Mouse (Mus musculus) liver, adult 2 months (tissue): ENCODE measurements around the gene Dhrs7. TPM values are rescaled to one million over a fixed set of nuclear protein-coding genes. Genes with fewer than 3 reads are reported as not detected.

Experiments
- DNase-seq: peaks from one replicate; pipeline ENCODE4 v3.0.0-alpha.2; 2011; ENCODE audit warnings: low read depth, low spot score; ENCODE audit errors: extremely low read depth
- H3K27ac ChIP-seq: fragments of 200-500 bp; replicated peaks from 2 replicates; pipeline ENCODE4 v1.5.1; 2012; ENCODE audit warnings: low read depth, mild to moderate bottlenecking, control low read depth, inconsistent platforms, low read length; ENCODE audit not compliant: insufficient read depth
- H3K27me3 ChIP-seq: fragments of 200-500 bp; 2 replicates; pipeline ENCODE4 v1.6.1; 2012; ENCODE audit warnings: mild to moderate bottlenecking, moderate library complexity, low read length, inconsistent platforms; ENCODE audit not compliant: control insufficient read depth, insufficient read depth
- H3K36me3 ChIP-seq: fragments of 200-500 bp; 2 replicates; pipeline ENCODE4 v1.6.1; 2012; ENCODE audit warnings: low read length, inconsistent platforms; ENCODE audit not compliant: control insufficient read depth, insufficient read depth
- H3K4me1 ChIP-seq: fragments of 200-500 bp; 2 replicates; pipeline ENCODE4 v1.6.1; 2011; ENCODE audit warnings: low read length; ENCODE audit not compliant: control insufficient read depth, insufficient read depth
- H3K4me3 ChIP-seq: fragments of 200-500 bp; 2 replicates; pipeline ENCODE4 v1.5.1; 2011; ENCODE audit warnings: low read depth, mild to moderate bottlenecking, control low read depth, low read length, moderate library complexity; ENCODE audit not compliant: insufficient read depth
- H3K79me2 ChIP-seq: fragments of 200-500 bp; 2 replicates; pipeline ENCODE4 v1.6.1; 2012; ENCODE audit warnings: inconsistent platforms, mild to moderate bottlenecking, low read length, moderate library complexity; ENCODE audit not compliant: control insufficient read depth, insufficient read depth
- H3K9ac ChIP-seq: fragments of 200-500 bp; 2 replicates; pipeline ENCODE4 v1.6.1; 2012; ENCODE audit warnings: low read depth, mild to moderate bottlenecking, control low read depth, inconsistent platforms, low read length
- CTCF ChIP-seq: fragments of 200-500 bp; IDR thresholded peaks from 2 replicates; pipeline ENCODE4 v1.5.1; 2011; ENCODE audit warnings: low read depth, low read length, control low read depth
- POLR2A ChIP-seq: fragments of 200-500 bp; IDR thresholded peaks from 2 replicates; pipeline ENCODE4 v1.6.1; 2011; ENCODE audit warnings: low read length, control low read depth; ENCODE audit not compliant: insufficient read depth; ENCODE audit errors: extremely low read depth
- WGBS: fragments of 180-500 bp; shearing (Covaris S2); methylation state at CpG from one replicate; pipeline ENCODE4 v1.1.7; 2018; 5-methylcytosine and 5-hydroxymethylcytosine counted together
- polyA plus RNA-seq: library from polyadenylated mRNA; depleted of rRNA; stranded (reverse); fragments of >200 nt; gene quantifications from 2 replicates; pipeline ENCODE4 v1.2.3, GENCODE M21; 2012; rRNA removed
- total RNA-seq: library from RNA; depleted of rRNA; stranded (reverse); fragments of >200 nt; gene quantifications from 2 replicates; pipeline ENCODE4 v1.2.3, GENCODE M21; 2014; rRNA removed

Gene Dhrs7
- total and polyA plus RNA-seq, 2 experiments, result 37.2 to 70.3 TPM

GRCm38 (mm10) chr12:72621441-72621840 lies 43.3 kb downstream of the Dhrs7 start:
- 100% methylated on average over 1 of the region's 1 CpGs for WGBS
- H3K79me2 ChIP-seq, result peaks cover 3% of the 10 kb centered on the region; the same call in 1 of the 2 replicates
- TF ChIP-seq POLR2A (no peak), CTCF (no peak)
- DNase-seq, result no peak
- H3K27ac ChIP-seq, result 0 out of 2 replicates have a peak overlapping the region, but pooled peaks have one; percentile 14
- peaks cover 14% of the 10 kb centered on the region for H3K4me1 ChIP-seq
- no peak overlapping the region for H3K9ac ChIP-seq
- no peaks in the 10 kb centered on the region for H3K27me3 ChIP-seq
- H3K36me3 ChIP-seq, result peaks cover 4% of the 10 kb centered on the region
- H3K4me3 ChIP-seq, result no peak overlapping the region

GRCm38 (mm10) chr12:72620856-72621255 lies 43.9 kb downstream of the Dhrs7 start:
- Histone ChIP-seq H3K79me2 (peaks cover 3% of the 10 kb centered on the region; the same call in 1 of the 2 replicates), H3K36me3 (peaks cover 4% of the 10 kb centered on the region), H3K4me3 (no peak overlapping the region), H3K9ac (peak overlapping the region; percentile 18; the same call in 1 of the 2 replicates), H3K27ac (peak overlapping the region; percentile 65), H3K4me1 (peaks cover 14% of the 10 kb centered on the region), H3K27me3 (no peaks in the 10 kb centered on the region)
- TF ChIP-seq CTCF (no peak), POLR2A (no peak)
- WGBS, result 25% methylated on average over 7 of the region's 7 CpGs
- peak; percentile 96 for DNase-seq

GRCm38 (mm10) chr12:72612053-72612452 lies 52.7 kb downstream of the Dhrs7 start:
- H3K9ac ChIP-seq, result no peak overlapping the region
- no peak for DNase-seq

More at GRCm38 (mm10) chr12:72612053-72612452, 52.7 kb downstream of the Dhrs7 start:
- Histone ChIP-seq H3K79me2 (no peaks in the 10 kb centered on the region), H3K4me1 (no peaks in the 10 kb centered on the region), H3K36me3 (peaks cover 24% of the 10 kb centered on the region), H3K27ac (no peak overlapping the region), H3K27me3 (no peaks in the 10 kb centered on the region), H3K4me3 (no peak overlapping the region)
- TF ChIP-seq POLR2A, result no peak
- no peak for TF ChIP-seq CTCF
- WGBS, result 84% methylated on average over 3 of the region's 3 CpGs

Other genes starting within 250 kb of the Dhrs7 start
- gene Lrrc9, start 223.0 kb downstream of the Dhrs7 start, total RNA-seq, result under 0.01 TPM in 1 of 2 replicates, not detected in the other
- not detected in 2 replicates for gene Lrrc9, start 223.0 kb downstream of the Dhrs7 start, polyA plus RNA-seq
- 4.2 and 5.2 TPM in 2 replicates for gene Pcnx4, start 128.5 kb downstream of the Dhrs7 start, total RNA-seq
- 2.3 and 2.5 TPM in 2 replicates for gene Pcnx4, start 128.5 kb downstream of the Dhrs7 start, polyA plus RNA-seq
- 72.0 and 103 TPM in 2 replicates for gene Gm4756, start 15.2 kb downstream of the Dhrs7 start, total RNA-seq
- 117 and 146 TPM in 2 replicates for gene Gm4756, start 15.2 kb downstream of the Dhrs7 start, polyA plus RNA-seq
- 108 and 110 TPM in 2 replicates for gene Ppm1a, start 92.5 kb upstream of the Dhrs7 start, total RNA-seq
- 55.4 and 57.8 TPM in 2 replicates for gene Ppm1a, start 92.5 kb upstream of the Dhrs7 start, polyA plus RNA-seq